Mouse (Mus musculus) spleen, adult 2 months (tissue): ENCODE results near the gene Rere. TPM values are rescaled to one million over a fixed set of nuclear protein-coding genes. Genes with fewer than 3 reads are reported as not detected.

Source experiments
- DNase-seq, 2 experiments: peaks; one replicate each; pipeline versions ENCODE4 v3.0.0 to v3.0.0-alpha.2; 2012 to 2021; ENCODE audit warnings: low spot score in 2 of 2, low read depth in 1 of 2
- H3K27ac ChIP-seq: fragments of 200-500 bp; 2 replicates; pipeline ENCODE4 v1.5.1; 2012; ENCODE audit warnings: low read length, inconsistent platforms; ENCODE audit not compliant: insufficient read depth
- H3K27me3 ChIP-seq: fragments of 200-500 bp; 2 replicates; pipeline ENCODE4 v1.6.1; 2012; ENCODE audit warnings: mild to moderate bottlenecking, moderate library complexity, low read length, inconsistent platforms; ENCODE audit not compliant: control insufficient read depth, insufficient read depth
- H3K36me3 ChIP-seq: fragments of 200-500 bp; 2 replicates; pipeline ENCODE4 v1.6.1; 2012; ENCODE audit warnings: mild to moderate bottlenecking, low read length, inconsistent platforms; ENCODE audit not compliant: control insufficient read depth, insufficient read depth
- H3K4me1 ChIP-seq: fragments of 200-500 bp; 2 replicates; pipeline ENCODE4 v1.6.1; 2011; ENCODE audit warnings: inconsistent platforms; ENCODE audit not compliant: control insufficient read depth, insufficient read depth, insufficient read length
- H3K4me3 ChIP-seq: fragments of 200-500 bp; 2 replicates; pipeline ENCODE4 v1.5.1; 2011; ENCODE audit warnings: mild to moderate bottlenecking, inconsistent platforms; ENCODE audit not compliant: insufficient read depth, insufficient read length; ENCODE audit errors: extremely low read depth
- CTCF ChIP-seq: fragments of 200-500 bp; IDR thresholded peaks from 2 replicates; pipeline ENCODE4 v1.5.1; 2011; ENCODE audit warnings: mild to moderate bottlenecking, inconsistent platforms; ENCODE audit not compliant: insufficient read depth, insufficient read length, insufficient replicate concordance; ENCODE audit errors: extremely low read depth
- POLR2A ChIP-seq: fragments of 200-500 bp; IDR thresholded peaks from 2 replicates; pipeline ENCODE4 v1.6.1; 2011; ENCODE audit warnings: low read depth, low read length, inconsistent platforms
- WGBS: fragments of 180-500 bp; shearing (Covaris S2); methylation state at CpG from one replicate; pipeline ENCODE4 v1.1.7; 2018; 5-methylcytosine and 5-hydroxymethylcytosine counted together
- polyA plus RNA-seq: library from polyadenylated mRNA; depleted of rRNA; stranded (reverse); fragments of >200 nt; gene quantifications from 2 replicates; pipeline ENCODE4 v1.2.3, GENCODE M21; 2012; rRNA removed

Rere gene
- 66.2 and 70.3 TPM in 2 replicates for polyA plus RNA-seq

- Histone ChIP-seq H3K4me1 (peaks cover 2% of the 10 kb centered on the region; the same call in 1 of the 2 replicates), H3K27me3 (no peaks in the 10 kb centered on the region), H3K4me3 (peak within 1 kb of the TSS; percentile 99), H3K36me3 (no peaks in the 10 kb centered on the region), H3K27ac (peak within 1 kb of the TSS; percentile 89)
- WGBS, result under 1% methylated on average over 60 of the region's 60 CpGs
- TF ChIP-seq POLR2A, result peak; percentile 78
- TF ChIP-seq CTCF, result no peak
- DNase-seq, result peak; percentile 90 to 95
These were observed at the start of gene Rere for GRCm38 (mm10) chr4:150281018-150281761. TSS of gene Rere (plus strand) at chr4:150281646.

- H3K4me1 ChIP-seq, result no peaks in the 10 kb centered on the region
- no peak for DNase-seq
- no peak overlapping the region for H3K4me3 ChIP-seq
- H3K36me3 ChIP-seq, result no peaks in the 10 kb centered on the region
- no peak overlapping the region for H3K27ac ChIP-seq
- no peak for TF ChIP-seq CTCF
- no peak for TF ChIP-seq POLR2A
- 87% methylated on average over 8 of the region's 8 CpGs for WGBS
- H3K27me3 ChIP-seq, result no peaks in the 10 kb centered on the region
These were observed 49.6 kb upstream of the Rere start for GRCm38 (mm10) chr4:150231871-150232270.

- Histone ChIP-seq H3K27ac (no peak overlapping the region), H3K4me1 (peaks cover 12% of the 10 kb centered on the region; the same call in 1 of the 2 replicates), H3K27me3 (no peaks in the 10 kb centered on the region), H3K36me3 (no peaks in the 10 kb centered on the region), H3K4me3 (no peak overlapping the region)
- TF ChIP-seq CTCF, result no peak
- no peak for TF ChIP-seq POLR2A
- no peak for DNase-seq
- WGBS, result 75% methylated on average over 8 of the region's 8 CpGs
These were observed 46.7 kb upstream of the Rere start for GRCm38 (mm10) chr4:150234599-150235327.

- Histone ChIP-seq H3K4me3 (no peak overlapping the region), H3K27me3 (no peaks in the 10 kb centered on the region), H3K27ac (no peak overlapping the region), H3K4me1 (peaks cover 14% of the 10 kb centered on the region; the same call in 1 of the 2 replicates), H3K36me3 (no peaks in the 10 kb centered on the region; the same call in 1 of the 2 replicates)
- no peak for DNase-seq
- no peak for TF ChIP-seq CTCF
- TF ChIP-seq POLR2A, result no peak
- WGBS, result 86% methylated on average over 4 of the region's 4 CpGs
These were observed 45.9 kb upstream of the Rere start for GRCm38 (mm10) chr4:150235585-150235984.

GRCm38 (mm10) chr4:150236031-150236430, 45.4 kb upstream of the Rere start:
- Histone ChIP-seq H3K36me3 (peaks cover under 1% of the 10 kb centered on the region; the same call in 1 of the 2 replicates), H3K27me3 (no peaks in the 10 kb centered on the region), H3K4me3 (peak overlapping the region; percentile 90; the same call in 1 of the 2 replicates), H3K4me1 (peaks cover 14% of the 10 kb centered on the region; the same call in 1 of the 2 replicates), H3K27ac (no peak overlapping the region)
- 69% methylated on average over 8 of the region's 8 CpGs for WGBS
- TF ChIP-seq POLR2A (no peak), CTCF (no peak)
- no peak for DNase-seq

GRCm38 (mm10) chr4:150236521-150237481, 44.6 kb upstream of the Rere start, which contains the start of gene Eno1:
TSS of gene Eno1 (plus strand) at chr4:150236721.
- peak within 1 kb of the TSS; percentile 90 for H3K4me3 ChIP-seq
- no peaks in the 10 kb centered on the region for H3K27me3 ChIP-seq
- peak within 1 kb of the TSS; percentile 90 for H3K27ac ChIP-seq
- peak; percentile 89 to 94 for DNase-seq
- peaks cover 8% of the 10 kb centered on the region for H3K36me3 ChIP-seq
- peak; percentile 57 for TF ChIP-seq POLR2A
- no peak for TF ChIP-seq CTCF
- peaks cover 22% of the 10 kb centered on the region; the same call in 1 of the 2 replicates for H3K4me1 ChIP-seq
- under 1% methylated on average over 74 of the region's 78 CpGs for WGBS
